Mouse (Mus musculus): ENCODE measurements around the gene Fam72a.

GRCm38 (mm10) chr1:131551956-131552355 lies 24.3 kb downstream of the Fam72a start:
- TF ChIP-seq CTCF (IDR thresholded peaks at IDR 0.05; ENCODE audit: low read depth, low read length) (no peak), GATA1 (IDR thresholded peaks at IDR 0.05; ENCODE audit: borderline replicate concordance, low read length) (no peak), TAL1 (conservative IDR thresholded peaks at IDR 0.05; ENCODE audit: low read depth, low read length) (no peak)

Measured in G1E (cell line).